Mouse (Mus musculus) stomach, embryonic 16.5 days (tissue): ENCODE measurements around the gene Cyb5r4. TPM values are rescaled to one million over a fixed set of nuclear protein-coding genes. Genes with fewer than 3 reads are reported as not detected.
"Not testable (repeated sequence)": the region's sequence is repeated elsewhere in the genome, so short reads cannot be mapped to it uniquely, and the experiment has no call there.

Source experiments
- ATAC-seq: fragments of 200-750 bp; cut with Nextera tagmentation; 2 replicates; pipeline ENCODE4 v1.8.0; 2017; ENCODE audit warnings: moderate number of reproducible peaks, moderate TSS enrichment; ENCODE audit not compliant: insufficient read depth, low FRiP score
- H3K27ac ChIP-seq: fragments of 300-500 bp; sonication (generic); 2 replicates; pipeline ENCODE4 v1.5.1; 2014; ENCODE audit warnings: low read length
- H3K27me3 ChIP-seq: fragments of 300-500 bp; sonication (generic); 2 replicates; pipeline ENCODE4 v1.6.1; 2014; ENCODE audit warnings: low read length, control low read depth, mixed read lengths; ENCODE audit not compliant: control insufficient read depth, insufficient read depth
- H3K36me3 ChIP-seq: fragments of 300-500 bp; sonication (generic); 2 replicates; pipeline ENCODE4 v1.6.1; 2014; ENCODE audit warnings: low read length; ENCODE audit not compliant: control insufficient read depth, insufficient read depth
- H3K4me1 ChIP-seq: fragments of 300-500 bp; sonication (generic); 2 replicates; pipeline ENCODE4 v1.6.1; 2014; ENCODE audit warnings: low read length, control low read depth, mixed read lengths; ENCODE audit not compliant: control insufficient read depth, insufficient read depth
- H3K4me2 ChIP-seq: fragments of 300-500 bp; sonication (generic); 2 replicates; pipeline ENCODE4 v1.6.1; 2014; ENCODE audit warnings: low read depth, low read length, mixed read lengths
- H3K4me3 ChIP-seq: fragments of 300-500 bp; sonication (generic); replicated peaks from 2 replicates; pipeline ENCODE4 v1.5.1; 2014; ENCODE audit warnings: mild to moderate bottlenecking, low read length
- H3K9ac ChIP-seq: fragments of 300-500 bp; sonication (generic); 2 replicates; pipeline ENCODE4 v1.6.1; 2014; ENCODE audit warnings: low read length
- H3K9me3 ChIP-seq: fragments of 300-500 bp; sonication (generic); replicated peaks from 2 replicates; pipeline ENCODE4 v1.6.1; 2016; ENCODE audit warnings: low read length, control low read depth; ENCODE audit not compliant: control insufficient read depth
- WGBS: fragments of 180-500 bp; shearing (Covaris S2); extraction: QIAGEN DNeasy Blood & Tissue Kit; methylation state at CpG from one replicate; pipeline ENCODE4 v1.1.7; 2014; 5-methylcytosine and 5-hydroxymethylcytosine counted together
- polyA plus RNA-seq: library from polyadenylated mRNA; unstranded; fragments of >200 nt; fragmentation: Nextera tagmentation; extraction: Ambion mirVana; gene quantifications from 2 replicates; pipeline ENCODE4 v1.2.1, GENCODE M21; 2015

Gene Cyb5r4
- polyA plus RNA-seq, 1 experiment from 2014 or later, result 52.6 TPM

- Histone ChIP-seq H3K36me3 (no peaks in the 10 kb centered on the region), H3K4me1 (no peaks in the 10 kb centered on the region), H3K9me3 (no peaks in the 10 kb centered on the region), H3K4me2 (no peak overlapping the region), H3K27ac (no peak overlapping the region), H3K27me3 (no peaks in the 10 kb centered on the region), H3K9ac (no peak overlapping the region), H3K4me3 (no peak overlapping the region)
- WGBS, result 48% methylated on average over 6 of the region's 6 CpGs
- ATAC-seq, result no peak
Measured at GRCm38 (mm10) chr9:87115456-87115931, 93.7 kb downstream of the Cyb5r4 start.

- H3K4me3 ChIP-seq, result no peak overlapping the region
- 44% methylated on average over 1 of the region's 1 CpGs for WGBS
- H3K9me3 ChIP-seq, result no peaks in the 10 kb centered on the region
- H3K36me3 ChIP-seq, result no peaks in the 10 kb centered on the region
- no peak for ATAC-seq
- H3K9ac ChIP-seq, result no peak overlapping the region
- H3K4me1 ChIP-seq, result no peaks in the 10 kb centered on the region
- H3K4me2 ChIP-seq, result no peak overlapping the region
- no peaks in the 10 kb centered on the region for H3K27me3 ChIP-seq
- H3K27ac ChIP-seq, result no peak overlapping the region
Measured at GRCm38 (mm10) chr9:87115978-87116377, 94.2 kb downstream of the Cyb5r4 start.

GRCm38 (mm10) chr9:87118996-87119395 lies 97.2 kb downstream of the Cyb5r4 start:
- no peak overlapping the region for H3K4me2 ChIP-seq
- no peaks in the 10 kb centered on the region for H3K36me3 ChIP-seq
- H3K9ac ChIP-seq, result no peak overlapping the region
- no peak for ATAC-seq
- H3K4me3 ChIP-seq, result no peak overlapping the region
- no peaks in the 10 kb centered on the region for H3K27me3 ChIP-seq
- WGBS, result 44% methylated on average over 3 of the region's 3 CpGs
- no peak overlapping the region for H3K27ac ChIP-seq
- no peaks in the 10 kb centered on the region for H3K4me1 ChIP-seq
- no peaks in the 10 kb centered on the region for H3K9me3 ChIP-seq

- Histone ChIP-seq H3K36me3 (no peaks in the 10 kb centered on the region), H3K9ac (no peak overlapping the region), H3K4me3 (no peak overlapping the region), H3K4me1 (no peaks in the 10 kb centered on the region), H3K27ac (no peak overlapping the region), H3K27me3 (no peaks in the 10 kb centered on the region), H3K4me2 (no peak overlapping the region), H3K9me3 (no peaks in the 10 kb centered on the region)
- WGBS, result 59% methylated on average over 9 of the region's 9 CpGs
- no peak for ATAC-seq
Measured at GRCm38 (mm10) chr9:87121956-87122493, 100.2 kb downstream of the Cyb5r4 start.

GRCm38 (mm10) chr9:87127046-87127445 lies 105.2 kb downstream of the Cyb5r4 start:
- H3K4me3 ChIP-seq, H3K27ac ChIP-seq, H3K9me3 ChIP-seq, H3K27me3 ChIP-seq, H3K36me3 ChIP-seq, H3K4me2 ChIP-seq, ATAC-seq, H3K4me1 ChIP-seq, H3K9ac ChIP-seq: not testable (repeated sequence)
- 81% methylated on average over 5 of the region's 6 CpGs for WGBS

Other genes with a start within 250 kb of the Cyb5r4 start
- 3.5 and 4.9 TPM in 2 replicates for gene Snap91, start 141.4 kb upstream of the Cyb5r4 start, polyA plus RNA-seq
- gene Ripply2, start 6.5 kb upstream of the Cyb5r4 start, polyA plus RNA-seq, result 0.31 TPM in 1 of 2 replicates, not detected in the other
- gene Mrap2, start 122.3 kb downstream of the Cyb5r4 start, polyA plus RNA-seq, result 0.13 and 0.25 TPM in 2 replicates
- gene Cep162, start 233.5 kb downstream of the Cyb5r4 start, polyA plus RNA-seq, result 4.6 and 5.8 TPM in 2 replicates